Mouse (Mus musculus) forebrain, postnatal 0 days (tissue): ENCODE measurements around the gene Timm44. TPM values are rescaled to one million over a fixed set of nuclear protein-coding genes. Genes with fewer than 3 reads are reported as not detected.
A peak's percentile ranks its signal among the peaks of the same experiment; 100 is the strongest.

Source experiments
- ATAC-seq: fragments of 200-750 bp; cut with Nextera tagmentation; 2 replicates; pipeline ENCODE4 v1.8.0; 2017; ENCODE audit warnings: mild to moderate bottlenecking, moderate library complexity
- DNase-seq: peaks from one replicate; pipeline ENCODE4 v3.0.0-alpha.2; 2015
- H3K27ac ChIP-seq: fragments of 300-500 bp; sonication (generic); 2 replicates; pipeline ENCODE4 v1.5.1; 2014; ENCODE audit warnings: low read depth, mild to moderate bottlenecking, antibody characterized with exemption, low read length, moderate library complexity, mixed read lengths
- H3K27me3 ChIP-seq: fragments of 300-500 bp; sonication (generic); 2 replicates; pipeline ENCODE4 v1.6.1; 2014; ENCODE audit warnings: mild to moderate bottlenecking, low read length, mixed read lengths; ENCODE audit not compliant: insufficient read depth
- H3K36me3 ChIP-seq: fragments of 300-500 bp; sonication (generic); 2 replicates; pipeline ENCODE4 v1.6.1; 2014; ENCODE audit warnings: mild to moderate bottlenecking, moderate library complexity; ENCODE audit not compliant: insufficient read depth
- H3K4me1 ChIP-seq: fragments of 300-500 bp; sonication (generic); 2 replicates; pipeline ENCODE4 v1.6.1; 2014; ENCODE audit warnings: antibody characterized with exemption; ENCODE audit not compliant: insufficient read depth
- H3K4me2 ChIP-seq: fragments of 300-500 bp; sonication (generic); 2 replicates; pipeline ENCODE4 v1.6.1; 2014; ENCODE audit warnings: low read depth, mild to moderate bottlenecking, moderate library complexity
- H3K4me3 ChIP-seq: fragments of 300-500 bp; sonication (generic); 2 replicates; pipeline ENCODE4 v1.5.1; 2014; ENCODE audit warnings: low read depth, low read length, mixed read lengths
- H3K9ac ChIP-seq: fragments of 300-500 bp; sonication (generic); 2 replicates; pipeline ENCODE4 v1.6.1; 2014; ENCODE audit warnings: mild to moderate bottlenecking
- H3K9me3 ChIP-seq: fragments of 300-500 bp; sonication (generic); 2 replicates; pipeline ENCODE4 v1.6.1; 2016; ENCODE audit warnings: low read length
- CTCF ChIP-seq: sonication (generic); IDR thresholded peaks from 2 replicates; pipeline ENCODE4 v1.5.1; 2016; ENCODE audit warnings: antibody characterized with exemption, control low read depth, low read depth
- WGBS: fragments of 180-500 bp; shearing (Covaris S2); extraction: QIAGEN DNeasy Blood & Tissue Kit; methylation state at CpG from one replicate; pipeline ENCODE4 v1.1.7; 2014; 5-methylcytosine and 5-hydroxymethylcytosine counted together
- polyA plus RNA-seq: library from polyadenylated mRNA; unstranded; fragments of >200 nt; fragmentation: Nextera tagmentation; extraction: Ambion mirVana; gene quantifications from 2 replicates; pipeline ENCODE4 v1.2.1, GENCODE M21; 2015
- total RNA-seq: library from RNA; depleted of rRNA; stranded (reverse); fragments of >200 nt; gene quantifications from 2 replicates; pipeline ENCODE4 v1.2.3, GENCODE M21; 2014

Timm44 gene
- total and polyA plus RNA-seq, 2 experiments from 2014 or later = 33.7 to 65.7 TPM

- ATAC-seq = peak; percentile 96
- TF ChIP-seq CTCF = peak; percentile 80
- WGBS = 3% methylated on average over 68 of the region's 71 CpGs
- Histone ChIP-seq H3K4me2 (peak within 1 kb of the TSS; percentile 88), H3K27me3 (no peaks in the 10 kb centered on the region), H3K4me1 (peaks cover 12% of the 10 kb centered on the region), H3K36me3 (peaks cover 27% of the 10 kb centered on the region), H3K9me3 (no peaks in the 10 kb centered on the region), H3K4me3 (peak within 1 kb of the TSS; percentile 84), H3K9ac (peak within 1 kb of the TSS; percentile 78), H3K27ac (peak within 1 kb of the TSS; percentile 89)
- peak; percentile 100 for DNase-seq
Measured at GRCm38 (mm10) chr8:4238434-4239192, 37.1 kb downstream of the Timm44 start, which contains the start of the genes Map2k7 and Gm49320. Map2k7 (plus strand) TSS chr8:4238740. Gm49320 (plus strand) TSS chr8:4238865.

- ATAC-seq = no peak
- 17% methylated on average over 15 of the region's 15 CpGs for WGBS
Measured at GRCm38 (mm10) chr8:4237814-4238433, 37.8 kb downstream of the Timm44 start.

DNA sequence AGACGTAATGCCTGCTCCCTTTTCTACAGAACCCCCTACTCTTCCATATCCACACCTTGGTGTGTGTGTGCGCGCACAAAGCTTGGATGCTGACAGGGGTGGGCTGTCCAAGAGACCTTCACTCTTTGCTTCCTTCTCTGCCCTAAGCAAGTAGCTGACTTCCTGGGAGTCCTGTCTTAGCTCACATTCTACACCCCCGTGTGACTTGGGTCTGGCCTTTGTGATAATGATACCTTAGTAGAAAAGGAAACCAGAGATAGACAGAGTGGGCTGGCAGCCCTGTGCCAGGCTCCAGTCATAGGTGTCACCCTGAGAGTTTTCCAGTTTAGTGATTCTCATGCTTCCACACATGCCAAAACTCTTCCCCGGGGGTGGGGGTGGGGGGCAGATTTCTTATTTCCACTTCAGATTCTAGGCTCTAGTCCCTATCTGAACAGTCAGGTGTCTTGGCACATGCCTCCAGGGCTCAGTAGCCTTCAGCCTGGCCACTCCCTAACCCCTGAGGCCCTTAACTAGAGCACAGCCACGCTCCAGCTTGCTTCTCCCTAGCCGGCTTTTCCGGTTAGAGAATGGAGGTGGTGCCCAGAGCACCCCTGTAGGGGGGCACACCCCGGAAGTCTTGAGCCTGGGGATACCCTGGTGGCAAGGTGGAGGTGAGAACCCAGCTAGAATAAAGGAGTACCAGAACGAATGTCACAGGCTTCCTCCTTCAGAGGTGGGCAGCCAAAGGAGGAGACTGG is 44.9 kb downstream of the Timm44 start:
- H3K4me3 ChIP-seq = no peak overlapping the region
- H3K36me3 ChIP-seq = no peaks in the 10 kb centered on the region
- no peaks in the 10 kb centered on the region for H3K4me1 ChIP-seq
- WGBS = 70% methylated on average over 10 of the region's 10 CpGs
- no peaks in the 10 kb centered on the region for H3K9me3 ChIP-seq
- H3K27me3 ChIP-seq = no peaks in the 10 kb centered on the region
- ATAC-seq (no peak), DNase-seq (no peak)
- H3K9ac ChIP-seq = no peak overlapping the region
- H3K4me2 ChIP-seq = no peak overlapping the region
- no peak for TF ChIP-seq CTCF
- H3K27ac ChIP-seq = no peak overlapping the region

More at GRCm38 (mm10) chr8:4237814-4238433, 37.8 kb downstream of the Timm44 start:
- Histone ChIP-seq H3K27me3 (no peaks in the 10 kb centered on the region), H3K9ac (peak overlapping the region; percentile 54), H3K27ac (peak overlapping the region; percentile 89), H3K4me1 (peaks cover 12% of the 10 kb centered on the region), H3K4me2 (peak overlapping the region; percentile 59), H3K36me3 (peaks cover 20% of the 10 kb centered on the region), H3K9me3 (no peaks in the 10 kb centered on the region), H3K4me3 (peak overlapping the region; percentile 84)
- DNase-seq = no peak
- no peak for TF ChIP-seq CTCF

GRCm38 (mm10) chr8:4229784-4230183 is 45.9 kb downstream of the Timm44 start:
- Histone ChIP-seq H3K9ac (no peak overlapping the region), H3K4me1 (no peaks in the 10 kb centered on the region), H3K4me3 (no peak overlapping the region), H3K27ac (no peak overlapping the region), H3K4me2 (no peak overlapping the region), H3K27me3 (no peaks in the 10 kb centered on the region), H3K36me3 (no peaks in the 10 kb centered on the region), H3K9me3 (no peaks in the 10 kb centered on the region)
- no peak for TF ChIP-seq CTCF
- DNase-seq (no peak), ATAC-seq (no peak)
- WGBS = 70% methylated on average over 5 of the region's 5 CpGs

GRCm38 (mm10) chr8:4227919-4228318 is 47.8 kb downstream of the Timm44 start:
- Histone ChIP-seq H3K36me3 (no peaks in the 10 kb centered on the region), H3K4me1 (no peaks in the 10 kb centered on the region), H3K4me2 (no peak overlapping the region), H3K4me3 (no peak overlapping the region), H3K9ac (no peak overlapping the region), H3K9me3 (no peaks in the 10 kb centered on the region), H3K27ac (no peak overlapping the region), H3K27me3 (no peaks in the 10 kb centered on the region)
- TF ChIP-seq CTCF = no peak
- ATAC-seq (no peak), DNase-seq (no peak)
- WGBS = 95% methylated on average over 4 of the region's 4 CpGs

DNA sequence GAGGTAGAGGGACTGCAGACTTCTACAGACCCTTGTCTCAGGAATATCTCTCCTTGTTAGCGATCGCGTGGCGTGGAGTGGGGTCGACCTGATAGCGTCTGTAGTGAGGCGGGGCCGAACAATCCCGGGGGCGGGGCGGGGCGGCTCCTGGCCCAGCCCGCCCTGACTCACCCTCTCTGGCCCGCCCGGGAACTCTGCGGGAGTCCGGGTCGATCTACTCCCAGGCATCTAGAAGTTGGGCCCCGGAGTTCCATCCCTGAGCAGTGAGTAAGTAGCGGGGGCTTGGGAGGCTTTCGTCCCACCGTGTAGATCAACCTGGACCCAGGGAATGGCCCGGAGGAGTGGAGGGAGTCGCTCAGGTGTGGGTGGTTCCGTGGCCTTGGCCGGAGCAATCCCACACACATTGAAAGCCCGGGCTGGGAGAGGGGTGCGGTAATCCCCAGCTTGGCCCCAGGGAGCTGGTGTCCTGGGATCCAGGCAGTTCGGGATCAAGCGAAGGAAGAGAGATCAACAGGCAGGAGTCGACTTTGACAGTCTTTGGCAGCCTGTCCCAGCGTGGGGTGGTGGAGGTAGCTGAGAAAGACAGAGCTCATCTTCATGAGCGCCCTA is 48.9 kb downstream of the Timm44 start, which contains the start of gene Lrrc8e:
Lrrc8e (plus strand) TSS at position 89 of the 609 bp plus-strand sequence.
- WGBS = 6% methylated on average over 32 of the region's 33 CpGs
- H3K27ac ChIP-seq = no peak within 1 kb of the TSS
- no peak for TF ChIP-seq CTCF
- no peak within 1 kb of the TSS for H3K4me3 ChIP-seq
- no peak for ATAC-seq
- no peak within 1 kb of the TSS for H3K9ac ChIP-seq
- no peaks in the 10 kb centered on the region for H3K9me3 ChIP-seq
- H3K4me1 ChIP-seq = no peaks in the 10 kb centered on the region
- 0 out of 2 replicates have a peak within 1 kb of the TSS, but pooled peaks have one; percentile 17 for H3K4me2 ChIP-seq
- no peaks in the 10 kb centered on the region for H3K27me3 ChIP-seq
- no peaks in the 10 kb centered on the region for H3K36me3 ChIP-seq
- DNase-seq = no peak
